Mouse (Mus musculus): ENCODE results near the gene B4galnt3.

The B4galnt3 gene

GRCm38 (mm10) chr6:120222669-120223068 lies 71.7 kb downstream of the B4galnt3 start:
- DNase-seq (ENCODE audit: low read depth, low spot score) = peak; percentile 76

- DNase-seq (ENCODE audit: low read depth, low spot score) = peak; percentile 45
Observed at GRCm38 (mm10) chr6:120219281-120219680, 75.1 kb downstream of the B4galnt3 start.

GRCm38 (mm10) chr6:120216702-120217101 lies 77.7 kb downstream of the B4galnt3 start:
- DNase-seq (ENCODE audit: low read depth, low spot score) = no peak

GRCm38 (mm10) chr6:120211536-120211935 lies 82.8 kb downstream of the B4galnt3 start:
- no peak for DNase-seq (ENCODE audit: low read depth, low spot score)

- no peak for DNase-seq (ENCODE audit: low read depth, low spot score)
Observed at GRCm38 (mm10) chr6:120206586-120206985, 87.8 kb downstream of the B4galnt3 start.

GRCm38 (mm10) chr6:120202406-120202805 lies 92.0 kb downstream of the B4galnt3 start:
- DNase-seq (ENCODE audit: low read depth, low spot score) = no peak

- DNase-seq (ENCODE audit: low read depth, low spot score) = no peak
Observed at GRCm38 (mm10) chr6:120201956-120202355, 92.4 kb downstream of the B4galnt3 start.

GRCm38 (mm10) chr6:120199638-120200394 lies 94.5 kb downstream of the B4galnt3 start:
- DNase-seq (ENCODE audit: low read depth, low spot score) = peak; percentile 24

GRCm38 (mm10) chr6:120197964-120198363 lies 96.4 kb downstream of the B4galnt3 start:
- peak; percentile 84 for DNase-seq (ENCODE audit: low read depth, low spot score)

GRCm38 (mm10) chr6:120196837-120197236 lies 97.5 kb downstream of the B4galnt3 start:
- peak; percentile 87 for DNase-seq (ENCODE audit: low read depth, low spot score)

- no peak for DNase-seq (ENCODE audit: low read depth, low spot score)
Observed at GRCm38 (mm10) chr6:120194963-120195362, 99.4 kb downstream of the B4galnt3 start.

- DNase-seq (ENCODE audit: low read depth, low spot score) = no peak
Observed at GRCm38 (mm10) chr6:120194305-120194704, 100.1 kb downstream of the B4galnt3 start.

GRCm38 (mm10) chr6:120193793-120194192 lies 100.6 kb downstream of the B4galnt3 start:
- no peak for DNase-seq (ENCODE audit: low read depth, low spot score)

GRCm38 (mm10) chr6:120193174-120193573 lies 101.2 kb downstream of the B4galnt3 start:
- peak; percentile 99 for DNase-seq (ENCODE audit: low read depth, low spot score)

- peak; percentile 97 for DNase-seq (ENCODE audit: low read depth, low spot score)
Observed at GRCm38 (mm10) chr6:120192211-120192870, 102.0 kb downstream of the B4galnt3 start.

- DNase-seq (ENCODE audit: low read depth, low spot score) = peak; percentile 52
Observed at GRCm38 (mm10) chr6:120191396-120192170, 102.8 kb downstream of the B4galnt3 start.

GRCm38 (mm10) chr6:120190912-120191311 lies 103.4 kb downstream of the B4galnt3 start:
- DNase-seq (ENCODE audit: low read depth, low spot score) = peak; percentile 98

- peak; percentile 93 for DNase-seq (ENCODE audit: low read depth, low spot score)
Observed at GRCm38 (mm10) chr6:120190365-120190764, 104.0 kb downstream of the B4galnt3 start.

GRCm38 (mm10) chr6:120189287-120189686 lies 105.1 kb downstream of the B4galnt3 start:
- peak; percentile 30 for DNase-seq (ENCODE audit: low read depth, low spot score)

- DNase-seq (ENCODE audit: low read depth, low spot score) = no peak
Observed at GRCm38 (mm10) chr6:120188376-120189235, 105.8 kb downstream of the B4galnt3 start.

GRCm38 (mm10) chr6:120187587-120188176 lies 106.7 kb downstream of the B4galnt3 start:
- DNase-seq (ENCODE audit: low read depth, low spot score) = no peak

Measured in 3T3-L1 (cell line).